Mouse (Mus musculus) lung, postnatal 0 days (tissue): ENCODE results near the gene Emc6. TPM values are rescaled to one million over a fixed set of nuclear protein-coding genes. Genes with fewer than 3 reads are reported as not detected.
A peak's percentile ranks its signal among the peaks of the same experiment; 100 is the strongest.

Experiments used
- ATAC-seq: fragments of 200-750 bp; cut with Nextera tagmentation; 2 replicates; pipeline ENCODE4 v1.8.0; 2017; ENCODE audit warnings: moderate library complexity
- DNase-seq: peaks from one replicate; pipeline ENCODE4 v3.0.0-alpha.2; 2016; ENCODE audit warnings: low spot score
- H3K27ac ChIP-seq: fragments of 300-500 bp; sonication (generic); 2 replicates; pipeline ENCODE4 v1.5.1; 2014; ENCODE audit warnings: antibody characterized with exemption, mild to moderate bottlenecking, low read length, mixed read lengths
- H3K27me3 ChIP-seq: fragments of 300-500 bp; sonication (generic); replicated peaks from 2 replicates; pipeline ENCODE4 v1.6.1; 2014; ENCODE audit warnings: low read length, mixed read lengths; ENCODE audit not compliant: insufficient read depth
- H3K36me3 ChIP-seq: fragments of 300-500 bp; sonication (generic); 2 replicates; pipeline ENCODE4 v1.6.1; 2014; ENCODE audit warnings: low read length, mixed read lengths; ENCODE audit not compliant: insufficient read depth
- H3K4me1 ChIP-seq: fragments of 300-500 bp; sonication (generic); 2 replicates; pipeline ENCODE4 v1.6.1; 2014; ENCODE audit warnings: antibody characterized with exemption, low read depth, low read length, mixed read lengths; ENCODE audit not compliant: insufficient read depth
- H3K4me2 ChIP-seq: fragments of 300-500 bp; sonication (generic); replicated peaks from 2 replicates; pipeline ENCODE4 v1.6.1; 2014; ENCODE audit warnings: low read depth, mild to moderate bottlenecking, low read length, moderate library complexity, mixed read lengths
- H3K4me3 ChIP-seq: fragments of 300-500 bp; sonication (generic); 2 replicates; pipeline ENCODE4 v1.5.1; 2014; ENCODE audit warnings: low read depth, low read length
- H3K9ac ChIP-seq: fragments of 300-500 bp; sonication (generic); replicated peaks from 2 replicates; pipeline ENCODE4 v1.6.1; 2014; ENCODE audit warnings: low read depth, mild to moderate bottlenecking
- H3K9me3 ChIP-seq: fragments of 300-500 bp; sonication (generic); 2 replicates; pipeline ENCODE4 v1.6.1; 2016; ENCODE audit warnings: low read length, mixed read lengths
- CTCF ChIP-seq: IDR thresholded peaks from 2 replicates; pipeline ENCODE4 v1.5.1; 2016; ENCODE audit warnings: antibody characterized with exemption, mild to moderate bottlenecking
- EP300 ChIP-seq: IDR thresholded peaks from 2 replicates; pipeline ENCODE4 v1.6.1; 2016; ENCODE audit warnings: antibody characterized with exemption, mild to moderate bottlenecking, control low read depth
- WGBS: fragments of 180-500 bp; shearing (Covaris S2); extraction: QIAGEN DNeasy Blood & Tissue Kit; methylation state at CpG from one replicate; pipeline ENCODE4 v1.1.7; 2014; 5-methylcytosine and 5-hydroxymethylcytosine counted together
- polyA plus RNA-seq: library from polyadenylated mRNA; unstranded; fragments of >200 nt; fragmentation: Nextera tagmentation; extraction: Ambion mirVana; gene quantifications from 2 replicates; pipeline ENCODE4 v1.2.1, GENCODE M21; 2015

Gene Emc6
- polyA plus RNA-seq, 1 experiment from 2014 or later = 177 TPM

DNA sequence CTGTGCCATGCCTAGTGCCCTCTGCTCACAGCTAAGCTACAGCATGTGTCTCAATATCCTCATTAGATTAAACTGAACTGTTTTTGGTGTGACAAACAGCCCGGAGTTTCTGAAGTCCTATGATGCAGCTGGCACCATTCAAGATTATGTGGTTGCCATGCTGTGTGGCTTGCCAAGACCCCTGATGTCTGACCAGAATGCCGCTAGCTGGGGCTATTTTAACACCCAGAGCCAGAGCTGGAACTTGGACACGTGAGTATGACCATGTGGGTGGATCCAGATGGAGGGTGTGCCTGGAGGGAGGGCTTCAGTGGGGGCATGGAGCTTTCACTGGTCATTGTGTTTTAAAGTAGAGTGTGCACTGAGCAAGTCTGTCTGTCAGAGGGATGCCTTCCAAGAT is 37.1 kb upstream of the Emc6 start:
- no peaks in the 10 kb centered on the region for H3K36me3 ChIP-seq
- H3K27ac ChIP-seq = no peak overlapping the region
- TF ChIP-seq CTCF (no peak), EP300 (no peak)
- no peak for ATAC-seq
- no peak overlapping the region for H3K4me2 ChIP-seq
- no peaks in the 10 kb centered on the region for H3K4me1 ChIP-seq
- no peak for DNase-seq
- no peaks in the 10 kb centered on the region for H3K27me3 ChIP-seq
- H3K9ac ChIP-seq = no peak overlapping the region
- WGBS = 59% methylated on average over 3 of the region's 3 CpGs
- H3K4me3 ChIP-seq = no peak overlapping the region
- H3K9me3 ChIP-seq = no peaks in the 10 kb centered on the region

DNA sequence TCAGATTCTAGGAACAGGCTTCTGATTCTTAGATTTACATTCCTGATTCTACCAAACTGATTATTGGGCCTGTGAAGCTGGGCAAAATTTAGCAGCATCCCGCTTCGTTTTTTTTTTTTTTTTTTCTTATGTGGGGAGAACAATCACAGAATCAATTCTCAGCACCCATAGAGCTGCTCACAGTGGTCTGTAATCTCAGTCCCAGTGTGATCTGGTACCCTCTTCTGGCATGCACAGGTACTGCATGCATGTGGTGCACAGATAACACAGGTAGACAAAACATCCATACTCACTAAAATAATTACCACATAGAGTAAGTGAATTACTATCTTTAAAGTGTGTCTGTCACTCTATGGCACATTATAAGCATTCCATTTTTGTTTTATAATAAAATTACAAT is 30.8 kb upstream of the Emc6 start:
- Histone ChIP-seq H3K9me3 (no peaks in the 10 kb centered on the region), H3K4me3 (no peak overlapping the region), H3K4me2 (no peak overlapping the region), H3K4me1 (no peaks in the 10 kb centered on the region), H3K9ac (no peak overlapping the region), H3K27me3 (no peaks in the 10 kb centered on the region), H3K36me3 (no peaks in the 10 kb centered on the region), H3K27ac (no peak overlapping the region)
- no peak for TF ChIP-seq EP300
- TF ChIP-seq CTCF = peak; percentile 57
- DNase-seq = no peak
- 78% methylated on average over 2 of the region's 2 CpGs for WGBS
- ATAC-seq = no peak

DNA sequence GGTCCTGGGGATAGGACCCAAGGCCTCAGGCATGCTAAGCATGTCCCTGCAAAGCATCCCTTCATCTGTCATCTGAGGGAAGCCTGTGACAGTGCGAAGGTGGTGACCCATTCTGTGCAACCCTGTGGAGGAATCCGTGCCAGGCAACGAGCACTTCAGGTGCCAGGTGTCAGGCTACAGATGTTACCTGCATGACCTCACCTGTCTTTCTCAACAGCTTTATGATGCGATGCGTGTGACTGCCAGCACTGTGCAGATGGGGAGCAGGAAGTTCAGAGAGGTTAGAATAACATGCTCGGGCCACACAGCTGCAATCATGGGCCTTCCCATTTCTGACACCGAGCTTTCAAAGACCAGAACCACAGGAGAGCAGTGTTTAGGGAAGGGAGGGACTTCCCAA is 28.4 kb upstream of the Emc6 start:
- Histone ChIP-seq H3K4me1 (no peaks in the 10 kb centered on the region), H3K36me3 (no peaks in the 10 kb centered on the region), H3K4me3 (no peak overlapping the region), H3K27ac (no peak overlapping the region), H3K27me3 (no peaks in the 10 kb centered on the region), H3K4me2 (no peak overlapping the region), H3K9me3 (no peaks in the 10 kb centered on the region), H3K9ac (no peak overlapping the region)
- 56% methylated on average over 7 of the region's 7 CpGs for WGBS
- DNase-seq = no peak
- no peak for TF ChIP-seq EP300
- TF ChIP-seq CTCF = no peak
- ATAC-seq = no peak

DNA sequence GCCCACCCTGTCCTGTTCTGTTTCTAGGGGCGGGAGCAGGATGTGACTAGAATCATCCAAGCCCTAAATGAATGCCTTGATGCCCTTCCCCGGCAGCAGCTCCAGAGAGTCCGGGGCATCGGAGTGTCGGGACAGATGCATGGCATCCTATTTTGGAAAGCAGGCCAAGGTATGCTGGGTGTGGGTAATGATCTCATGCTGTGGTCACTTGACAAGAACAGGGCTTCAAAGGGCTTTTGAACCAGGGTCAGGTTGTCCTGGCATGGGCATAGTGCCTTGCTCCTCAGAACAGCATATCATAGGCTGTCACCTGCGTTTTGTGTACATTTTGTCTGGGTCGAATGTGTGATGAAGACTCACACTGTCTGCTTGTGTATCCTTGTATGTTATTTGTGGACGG is 27.1 kb upstream of the Emc6 start:
- H3K4me2 ChIP-seq = no peak overlapping the region
- H3K27me3 ChIP-seq = no peaks in the 10 kb centered on the region
- no peak overlapping the region for H3K27ac ChIP-seq
- no peaks in the 10 kb centered on the region for H3K36me3 ChIP-seq
- H3K4me3 ChIP-seq = no peak overlapping the region
- H3K9me3 ChIP-seq = no peaks in the 10 kb centered on the region
- WGBS = 75% methylated on average over 8 of the region's 8 CpGs
- H3K9ac ChIP-seq = no peak overlapping the region
- no peak for ATAC-seq
- peaks cover 6% of the 10 kb centered on the region; the same call in 1 of the 2 replicates for H3K4me1 ChIP-seq
- no peak for DNase-seq
- TF ChIP-seq CTCF = no peak
- no peak for TF ChIP-seq EP300

DNA sequence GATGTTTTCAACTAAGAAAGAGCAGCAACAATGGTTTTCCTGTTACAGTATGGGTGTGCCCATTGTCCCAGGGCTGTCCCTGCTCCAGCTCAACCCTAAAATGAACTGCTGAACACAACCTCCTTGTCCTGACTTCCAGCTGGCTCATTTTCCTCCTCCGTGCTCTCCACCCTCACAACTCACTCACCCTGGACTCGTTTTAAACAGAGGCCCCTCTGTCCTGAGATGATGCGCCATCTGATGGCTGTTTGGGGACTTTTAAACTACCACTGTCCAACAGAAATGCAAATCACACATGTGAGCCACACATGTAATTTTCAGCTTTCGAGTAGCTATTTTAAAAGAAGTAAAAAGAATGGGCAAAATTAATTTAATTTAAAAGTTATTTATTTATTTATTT is 24.8 kb upstream of the Emc6 start:
- Histone ChIP-seq H3K36me3 (no peaks in the 10 kb centered on the region), H3K9me3 (no peaks in the 10 kb centered on the region), H3K27me3 (no peaks in the 10 kb centered on the region), H3K4me1 (peaks cover 12% of the 10 kb centered on the region), H3K4me2 (no peak overlapping the region), H3K9ac (no peak overlapping the region), H3K4me3 (no peak overlapping the region), H3K27ac (0 out of 2 replicates have a peak overlapping the region, but pooled peaks have one; percentile 26)
- DNase-seq = peak; percentile 55
- ATAC-seq = no peak
- TF ChIP-seq CTCF (peak; percentile 58), EP300 (no peak)
- 30% methylated on average over 4 of the region's 4 CpGs for WGBS

DNA sequence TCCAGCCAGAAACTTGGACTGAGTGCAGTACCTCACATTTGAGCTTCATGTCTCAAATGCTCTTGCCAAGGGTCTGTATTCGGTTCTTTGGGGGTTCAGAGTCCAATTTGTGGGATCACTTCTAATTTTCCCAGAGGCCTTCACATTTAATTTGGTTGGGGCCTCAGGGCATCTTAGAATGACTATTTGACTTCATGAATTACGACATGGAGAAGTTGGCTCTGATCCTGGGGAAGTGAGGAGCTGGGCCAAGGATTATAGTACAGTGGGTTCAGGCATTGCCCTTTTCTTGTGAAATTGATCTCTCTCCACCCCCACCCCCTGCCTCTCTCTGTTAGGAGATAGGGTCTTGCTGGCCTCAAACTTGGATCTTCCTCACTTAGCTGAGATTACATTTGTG is 24.2 kb upstream of the Emc6 start:
- 0 out of 2 replicates have a peak overlapping the region, but pooled peaks have one; percentile 26 for H3K27ac ChIP-seq
- DNase-seq (peak; percentile 36), ATAC-seq (no peak)
- H3K4me2 ChIP-seq = no peak overlapping the region
- H3K4me1 ChIP-seq = peaks cover 12% of the 10 kb centered on the region
- TF ChIP-seq CTCF (no peak), EP300 (no peak)
- H3K36me3 ChIP-seq = no peaks in the 10 kb centered on the region
- H3K9ac ChIP-seq = no peak overlapping the region
- H3K9me3 ChIP-seq = no peaks in the 10 kb centered on the region
- no peaks in the 10 kb centered on the region for H3K27me3 ChIP-seq
- WGBS = 66% methylated on average over 2 of the region's 2 CpGs
- no peak overlapping the region for H3K4me3 ChIP-seq

DNA sequence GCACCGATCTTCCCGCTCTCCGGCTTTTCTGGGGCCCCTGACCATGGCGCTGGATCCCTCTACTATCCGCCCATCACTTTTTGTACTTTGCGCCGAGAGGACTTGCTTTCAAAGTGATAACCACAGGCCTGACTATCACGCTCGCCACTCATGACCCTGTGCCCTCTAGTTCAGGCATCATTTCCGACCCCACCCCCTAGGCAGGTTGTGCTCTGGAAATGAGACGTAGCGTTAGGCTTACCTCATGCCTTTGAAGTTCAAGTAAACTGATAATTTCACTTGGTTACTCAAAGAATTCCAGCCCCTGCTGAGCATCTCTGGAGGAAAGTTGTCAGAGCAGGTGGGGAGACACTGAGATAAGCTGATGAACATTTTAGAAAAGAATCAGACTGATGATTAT is 23.0 kb upstream of the Emc6 start:
- no peak for TF ChIP-seq EP300
- TF ChIP-seq CTCF = no peak
- H3K27ac ChIP-seq = 0 out of 2 replicates have a peak overlapping the region, but pooled peaks have one; percentile 9
- ATAC-seq (no peak), DNase-seq (peak; percentile 18)
- under 1% methylated on average over 12 of the region's 12 CpGs for WGBS
- H3K9ac ChIP-seq = peak overlapping the region; percentile 75
- no peaks in the 10 kb centered on the region for H3K36me3 ChIP-seq
- H3K4me1 ChIP-seq = peaks cover 12% of the 10 kb centered on the region
- H3K27me3 ChIP-seq = no peaks in the 10 kb centered on the region
- peak overlapping the region; percentile 98 for H3K4me2 ChIP-seq
- peak overlapping the region; percentile 59 for H3K4me3 ChIP-seq
- no peaks in the 10 kb centered on the region for H3K9me3 ChIP-seq
